Mouse (Mus musculus): Measurements from ENCODE around the gene Chka. TPM values are rescaled to one million over a fixed set of nuclear protein-coding genes. Genes with fewer than 3 reads are reported as not detected.

Chka gene
- polyA plus RNA-seq, 1 experiment from 2014 or later, result 52.9 TPM

- Histone ChIP-seq H3K27me3 (no peaks in the 10 kb centered on the region), H3K4me2 (no peak overlapping the region), H3K9ac (no peak overlapping the region), H3K4me3 (no peak overlapping the region), H3K4me1 (replicated peaks) (peaks cover 22% of the 10 kb centered on the region), H3K9me3 (no peaks in the 10 kb centered on the region), H3K36me3 (no peaks in the 10 kb centered on the region), H3K27ac (no peak overlapping the region)
- ATAC-seq (ENCODE audit: low FRiP score), result no peak
- 94% methylated on average over 2 of the region's 2 CpGs for WGBS
Measured at GRCm38 (mm10) chr19:3849251-3849650, 2.3 kb upstream of the Chka start.

- no peak for ATAC-seq (ENCODE audit: low FRiP score)
- 45% methylated on average over 5 of the region's 5 CpGs for WGBS
Measured at GRCm38 (mm10) chr19:3850076-3850475, 1.5 kb upstream of the Chka start.

DNA sequence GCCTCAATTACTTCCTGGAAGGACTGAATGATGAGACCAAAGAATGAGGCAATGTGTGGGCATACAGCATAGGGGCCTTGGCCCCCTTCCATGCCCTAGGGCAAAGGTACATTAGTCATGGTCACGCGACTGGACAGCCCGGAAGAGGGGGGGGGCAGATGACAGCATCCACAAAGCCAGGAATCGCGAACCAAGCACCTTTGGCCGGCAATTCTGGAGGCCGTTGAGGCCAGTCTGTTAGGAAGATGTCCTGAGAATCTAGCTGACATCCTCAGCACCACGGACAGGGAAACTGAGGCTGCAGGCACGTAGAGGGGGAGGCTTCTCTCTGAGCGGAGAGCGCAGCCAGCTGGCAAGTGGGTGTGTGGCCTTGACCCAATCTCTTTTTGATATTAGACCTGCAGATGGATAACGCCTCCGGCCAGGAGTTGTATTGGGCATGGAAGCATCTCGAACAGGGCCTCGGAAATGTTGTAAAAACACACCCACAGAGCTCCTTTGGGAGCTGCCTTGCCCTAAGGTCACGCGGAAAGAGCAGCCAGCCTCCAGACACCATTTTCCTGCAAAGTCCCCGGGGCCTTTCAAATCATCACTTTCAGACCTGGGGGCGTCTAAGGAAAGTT is 615 bp upstream of the Chka start:
- no peak for ATAC-seq (ENCODE audit: low FRiP score)
- Histone ChIP-seq H3K36me3 (no peaks in the 10 kb centered on the region), H3K27ac (peak overlapping the region; percentile 98), H3K9me3 (no peaks in the 10 kb centered on the region), H3K27me3 (no peaks in the 10 kb centered on the region), H3K4me2 (peak overlapping the region; percentile 66), H3K4me1 (replicated peaks) (peaks cover 38% of the 10 kb centered on the region), H3K4me3 (peak overlapping the region; percentile 90), H3K9ac (peak overlapping the region; percentile 56)
- WGBS, result 4% methylated on average over 19 of the region's 19 CpGs

More at GRCm38 (mm10) chr19:3850076-3850475, 1.5 kb upstream of the Chka start:
- Histone ChIP-seq H3K27me3 (no peaks in the 10 kb centered on the region), H3K4me1 (replicated peaks) (peaks cover 29% of the 10 kb centered on the region), H3K9me3 (no peaks in the 10 kb centered on the region), H3K4me3 (no peak overlapping the region), H3K4me2 (no peak overlapping the region), H3K36me3 (no peaks in the 10 kb centered on the region), H3K9ac (no peak overlapping the region), H3K27ac (no peak overlapping the region)

DNA sequence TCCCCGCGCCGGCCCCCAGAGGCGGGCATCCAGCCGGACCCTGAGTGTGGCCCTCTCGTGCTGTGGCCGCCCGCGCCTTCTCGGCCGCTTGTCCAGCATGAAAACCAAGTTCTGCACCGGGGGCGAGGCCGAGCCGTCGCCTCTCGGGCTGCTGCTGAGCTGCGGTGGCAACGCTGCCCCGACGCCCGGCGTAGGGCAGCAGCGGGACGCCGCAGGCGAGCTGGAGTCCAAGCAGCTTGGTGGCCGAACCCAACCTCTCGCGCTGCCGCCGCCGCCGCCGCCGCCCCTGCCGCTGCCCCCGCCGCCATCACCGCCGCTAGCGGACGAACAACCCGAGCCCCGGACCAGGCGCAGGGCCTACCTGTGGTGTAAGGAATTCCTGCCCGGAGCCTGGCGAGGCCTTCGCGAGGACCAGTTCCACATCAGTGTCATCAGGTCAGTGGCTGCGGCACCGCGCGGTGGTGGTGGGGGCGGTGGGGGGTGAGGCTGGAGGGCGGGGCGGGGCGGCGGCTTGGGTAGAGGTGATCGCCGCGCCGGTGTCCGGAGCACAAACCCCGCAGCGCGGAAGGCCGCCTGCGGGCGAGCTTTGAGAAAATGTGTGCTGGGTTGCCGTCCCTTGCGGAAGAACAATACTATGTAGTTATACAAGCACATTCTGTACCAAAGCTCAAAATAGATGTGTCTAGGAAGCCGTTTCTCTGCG is 557 bp downstream of the Chka start:
- whole genome bisulfite sequencing, result under 1% methylated on average over 50 of the region's 74 CpGs
- H3K27ac ChIP-seq, result peak overlapping the region; percentile 98
- H3K4me3 ChIP-seq, result peak overlapping the region; percentile 90
- no peaks in the 10 kb centered on the region for H3K27me3 ChIP-seq
- H3K36me3 ChIP-seq, result no peaks in the 10 kb centered on the region
- peak; percentile 30; the same call in 1 of the 2 replicates for ATAC-seq (ENCODE audit: low FRiP score)
- H3K9me3 ChIP-seq, result no peaks in the 10 kb centered on the region
- H3K4me1 ChIP-seq (replicated peaks), result peaks cover 42% of the 10 kb centered on the region
- H3K9ac ChIP-seq, result peak overlapping the region; percentile 93
- H3K4me2 ChIP-seq, result peak overlapping the region; percentile 66

- no peak for ATAC-seq (ENCODE audit: low FRiP score)
- Histone ChIP-seq H3K9me3 (no peaks in the 10 kb centered on the region), H3K27me3 (no peaks in the 10 kb centered on the region), H3K4me2 (peak overlapping the region; percentile 66), H3K4me3 (peak overlapping the region; percentile 90), H3K4me1 (replicated peaks) (peaks cover 46% of the 10 kb centered on the region), H3K27ac (no peak overlapping the region), H3K9ac (0 out of 2 replicates have a peak overlapping the region, but pooled peaks have one; percentile 93), H3K36me3 (no peaks in the 10 kb centered on the region)
- 89% methylated on average over 10 of the region's 10 CpGs for WGBS
Measured at GRCm38 (mm10) chr19:3853121-3853520, 1.5 kb downstream of the Chka start.

- Histone ChIP-seq H3K4me2 (peak overlapping the region; percentile 66), H3K4me3 (no peak overlapping the region), H3K36me3 (no peaks in the 10 kb centered on the region), H3K4me1 (replicated peaks) (peaks cover 46% of the 10 kb centered on the region), H3K27ac (no peak overlapping the region), H3K9ac (no peak overlapping the region), H3K9me3 (no peaks in the 10 kb centered on the region), H3K27me3 (no peaks in the 10 kb centered on the region)
- WGBS, result 93% methylated on average over 1 of the region's 1 CpGs
- no peak for ATAC-seq (ENCODE audit: low FRiP score)
Measured at GRCm38 (mm10) chr19:3853891-3854290, 2.3 kb downstream of the Chka start.

- 70% methylated on average over 6 of the region's 6 CpGs for WGBS
- peak overlapping the region; percentile 22 for H3K4me2 ChIP-seq
- peaks cover 46% of the 10 kb centered on the region for H3K4me1 ChIP-seq (replicated peaks)
- ATAC-seq (ENCODE audit: low FRiP score), result no peak
- H3K27me3 ChIP-seq, result no peaks in the 10 kb centered on the region
- no peak overlapping the region for H3K4me3 ChIP-seq
- H3K9ac ChIP-seq, result no peak overlapping the region
- peak overlapping the region; percentile 8 for H3K27ac ChIP-seq
- H3K36me3 ChIP-seq, result no peaks in the 10 kb centered on the region
- H3K9me3 ChIP-seq, result no peaks in the 10 kb centered on the region
Measured at GRCm38 (mm10) chr19:3855091-3855490, 3.5 kb downstream of the Chka start.

DNA sequence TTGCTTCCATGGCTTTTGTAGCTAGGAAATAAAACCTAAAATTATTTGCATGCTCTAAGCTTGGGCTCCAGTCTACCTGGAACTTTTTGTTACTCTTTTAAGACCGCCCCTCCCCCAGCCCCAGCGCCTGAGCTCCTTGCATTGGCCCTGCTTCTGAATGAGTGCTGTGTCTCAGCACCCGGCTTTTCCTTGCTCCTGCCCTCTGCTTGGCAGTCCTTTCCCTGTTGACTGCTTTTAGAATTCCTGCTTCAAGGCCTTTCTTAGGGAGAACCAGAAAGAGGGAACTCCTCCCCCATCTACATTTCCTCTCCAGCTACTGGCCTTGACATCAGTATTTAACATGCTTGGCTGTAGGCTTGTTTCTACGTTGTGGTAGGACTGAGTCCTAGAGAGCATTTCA is 4.0 kb downstream of the Chka start:
- Histone ChIP-seq H3K4me2 (peak overlapping the region; percentile 22), H3K27ac (peak overlapping the region; percentile 8), H3K4me1 (replicated peaks) (peaks cover 44% of the 10 kb centered on the region), H3K9ac (no peak overlapping the region), H3K9me3 (no peaks in the 10 kb centered on the region), H3K4me3 (no peak overlapping the region), H3K27me3 (no peaks in the 10 kb centered on the region), H3K36me3 (no peaks in the 10 kb centered on the region; the same call in 1 of the 2 replicates)
- 22% methylated on average over 4 of the region's 4 CpGs for WGBS
- ATAC-seq (ENCODE audit: low FRiP score), result no peak

DNA sequence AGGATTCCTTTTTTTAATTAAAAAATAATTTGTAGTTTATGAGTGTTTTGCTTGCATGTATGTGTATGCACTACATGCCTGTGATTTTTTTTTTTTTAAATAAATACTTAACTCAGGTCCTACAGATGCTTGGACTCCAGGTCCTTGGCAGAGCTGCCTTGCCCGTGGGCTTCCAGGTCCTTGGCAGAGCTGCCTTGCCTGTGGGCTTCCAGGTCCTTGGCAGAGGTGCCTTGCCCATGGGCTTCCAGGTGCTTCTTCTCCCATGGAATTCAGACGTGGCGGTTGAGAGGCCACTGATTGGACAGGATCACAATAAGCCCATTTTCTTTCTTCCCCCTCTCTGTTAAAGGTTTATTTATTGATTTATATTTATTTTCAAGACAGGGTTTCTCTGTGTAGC is 5.6 kb downstream of the Chka start:
- H3K9ac ChIP-seq, result no peak overlapping the region
- no peak overlapping the region for H3K27ac ChIP-seq
- H3K9me3 ChIP-seq, result no peaks in the 10 kb centered on the region
- H3K36me3 ChIP-seq, result no peaks in the 10 kb centered on the region; the same call in 1 of the 2 replicates
- H3K4me3 ChIP-seq, result no peak overlapping the region
- peaks cover 37% of the 10 kb centered on the region for H3K4me1 ChIP-seq (replicated peaks)
- H3K27me3 ChIP-seq, result no peaks in the 10 kb centered on the region
- 91% methylated on average over 3 of the region's 3 CpGs for WGBS
- H3K4me2 ChIP-seq, result no peak overlapping the region
- ATAC-seq (ENCODE audit: low FRiP score), result no peak

- H3K4me3 ChIP-seq, result no peak overlapping the region
- H3K36me3 ChIP-seq, result peaks cover 18% of the 10 kb centered on the region
- H3K4me1 ChIP-seq (replicated peaks), result no peaks in the 10 kb centered on the region
- H3K27me3 ChIP-seq, result no peaks in the 10 kb centered on the region
- H3K9me3 ChIP-seq, result no peaks in the 10 kb centered on the region
- no peak overlapping the region for H3K9ac ChIP-seq
- no peak for ATAC-seq (ENCODE audit: low FRiP score)
- H3K4me2 ChIP-seq, result no peak overlapping the region
- WGBS, result 87% methylated on average over 2 of the region's 2 CpGs
- H3K27ac ChIP-seq, result no peak overlapping the region; the same call in 1 of the 2 replicates
Measured at GRCm38 (mm10) chr19:3862713-3863112, 11.1 kb downstream of the Chka start.

DNA sequence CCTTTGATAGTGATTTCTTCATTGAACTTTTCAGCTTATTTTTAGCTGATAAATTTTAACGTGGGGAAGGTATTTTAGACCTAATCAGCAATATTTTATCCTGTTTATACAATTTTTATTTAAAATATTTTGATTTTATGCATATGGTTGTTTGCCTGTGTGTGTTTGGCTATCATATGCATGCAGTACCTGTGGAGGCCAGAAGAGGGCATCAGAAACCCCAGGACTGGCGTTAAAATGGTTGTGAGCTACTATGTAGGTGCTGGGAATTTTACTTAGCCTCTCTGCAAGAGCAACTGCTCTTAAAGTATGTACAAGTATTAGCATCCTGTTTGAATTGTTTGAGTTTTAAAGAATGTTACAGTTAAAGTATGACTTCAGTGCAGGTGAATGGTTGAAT is 13.4 kb downstream of the Chka start:
- H3K27me3 ChIP-seq, result no peaks in the 10 kb centered on the region
- no peak overlapping the region for H3K27ac ChIP-seq
- ATAC-seq (ENCODE audit: low FRiP score), result no peak
- H3K9ac ChIP-seq, result no peak overlapping the region
- no peak overlapping the region for H3K4me3 ChIP-seq
- no peaks in the 10 kb centered on the region for H3K9me3 ChIP-seq
- no peaks in the 10 kb centered on the region for H3K4me1 ChIP-seq (replicated peaks)
- 83% methylated on average over 2 of the region's 2 CpGs for WGBS
- H3K36me3 ChIP-seq, result peaks cover 18% of the 10 kb centered on the region
- no peak overlapping the region for H3K4me2 ChIP-seq

DNA sequence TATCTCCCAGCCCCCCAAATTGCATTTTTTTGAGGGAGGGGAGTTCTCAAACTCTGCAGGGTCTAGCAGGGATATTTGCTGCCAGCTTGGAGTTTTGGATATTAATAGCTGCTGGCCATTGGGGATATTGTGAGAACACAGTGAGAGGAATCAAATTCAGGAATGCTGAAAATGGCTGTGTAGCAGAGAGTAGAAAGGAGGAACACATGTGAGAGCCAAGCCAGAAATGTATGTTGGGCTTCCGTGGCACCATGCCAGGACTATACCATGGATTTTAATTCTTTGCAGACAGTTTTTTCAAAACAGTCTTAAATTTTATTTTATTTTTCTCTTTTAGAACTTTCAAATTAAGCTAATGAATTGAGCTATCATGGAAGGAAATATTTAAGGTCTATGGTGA is 16.7 kb downstream of the Chka start:
- Histone ChIP-seq H3K9me3 (no peaks in the 10 kb centered on the region), H3K4me3 (no peak overlapping the region), H3K9ac (no peak overlapping the region), H3K27me3 (no peaks in the 10 kb centered on the region), H3K4me2 (no peak overlapping the region), H3K36me3 (peaks cover 18% of the 10 kb centered on the region), H3K4me1 (replicated peaks) (0 out of 2 replicates have a peak, but pooled peaks cover 8% of the 10 kb centered on the region), H3K27ac (no peak overlapping the region)
- ATAC-seq (ENCODE audit: low FRiP score), result no peak
- 94% methylated on average over 1 of the region's 1 CpGs for WGBS

DNA sequence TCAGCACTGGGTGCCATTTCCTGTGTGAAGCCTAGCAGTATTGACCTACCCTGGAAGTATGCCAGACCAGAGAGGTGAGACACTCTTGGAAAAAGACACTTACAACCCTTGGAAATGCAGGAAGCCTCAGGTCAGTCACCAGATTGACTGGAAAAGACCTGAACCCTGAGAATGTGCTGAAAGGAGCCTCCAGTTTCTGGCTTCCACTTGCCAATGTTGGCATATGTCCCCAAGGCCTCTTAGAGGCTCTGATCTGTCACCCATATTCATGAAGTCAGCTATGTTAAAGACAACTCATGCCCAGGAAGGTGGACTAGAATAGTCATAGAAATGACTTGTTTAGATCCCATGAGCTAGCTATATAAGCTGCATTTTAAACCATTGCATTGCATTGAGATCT is 19.9 kb downstream of the Chka start:
- no peak overlapping the region for H3K9ac ChIP-seq
- no peak for ATAC-seq (ENCODE audit: low FRiP score)
- no peaks in the 10 kb centered on the region for H3K9me3 ChIP-seq
- no peaks in the 10 kb centered on the region for H3K27me3 ChIP-seq
- H3K36me3 ChIP-seq, result peaks cover 13% of the 10 kb centered on the region
- H3K4me1 ChIP-seq (replicated peaks), result 0 out of 2 replicates have a peak, but pooled peaks cover 8% of the 10 kb centered on the region
- H3K27ac ChIP-seq, result no peak overlapping the region
- no peak overlapping the region for H3K4me3 ChIP-seq
- H3K4me2 ChIP-seq, result no peak overlapping the region

All from hindbrain, embryonic 13.5 days (tissue).